Mouse (Mus musculus): ENCODE results near the gene Otx2. TPM values are rescaled to one million over a fixed set of nuclear protein-coding genes. Genes with fewer than 3 reads are reported as not detected.
A peak's percentile ranks its signal among the peaks of the same experiment; 100 is the strongest.

The Otx2 gene
- polyA plus RNA-seq, 1 experiment from 2014 or later = not detected

DNA sequence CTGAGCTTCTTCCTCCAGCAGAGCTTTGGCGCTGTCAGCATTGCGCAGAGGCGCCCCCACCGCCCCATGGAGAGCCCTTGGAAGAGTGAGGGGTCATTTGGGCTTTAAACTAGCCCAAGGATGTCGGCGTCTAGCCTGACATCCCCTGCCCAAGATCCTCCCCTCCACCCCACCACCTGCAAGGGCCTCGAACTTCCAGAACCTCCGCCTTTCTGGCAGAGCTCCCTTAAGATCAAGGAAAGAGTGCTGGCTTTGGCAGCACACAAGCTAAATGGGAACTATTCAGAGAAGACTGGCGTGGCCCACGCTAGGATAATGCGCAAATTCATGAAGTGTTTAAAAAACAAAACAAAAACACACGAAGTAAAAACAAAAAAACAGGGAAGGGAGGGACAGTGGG, 21.4 kb downstream of the Otx2 start:
- no peaks in the 10 kb centered on the region for H3K36me3 ChIP-seq (ENCODE audit: control insufficient read depth, insufficient read depth, low read length)
- no peak overlapping the region for H3K27ac ChIP-seq (replicated peaks; ENCODE audit: low read depth, low read length)
- peaks cover 58% of the 10 kb centered on the region for H3K27me3 ChIP-seq (ENCODE audit: control insufficient read depth, insufficient read depth, low read length)
- DNase-seq (ENCODE audit: low spot score) = peak; percentile 24
- H3K4me1 ChIP-seq (ENCODE audit: control insufficient read depth, insufficient read depth, low read length) = no peaks in the 10 kb centered on the region
- no peak for ATAC-seq (ENCODE audit: insufficient number of reproducible peaks, low FRiP score, low TSS enrichment, low read depth)
- no peaks in the 10 kb centered on the region for H3K9me3 ChIP-seq (ENCODE audit: control insufficient read depth, low read length)
- H3K9ac ChIP-seq (ENCODE audit: low read length) = no peak overlapping the region
- H3K4me2 ChIP-seq (ENCODE audit: low read depth, severe bottlenecking) = no peak overlapping the region
- WGBS = 13% methylated on average over 12 of the region's 12 CpGs
- H3K4me3 ChIP-seq (ENCODE audit: low read depth, low read length) = no peak overlapping the region

DNA sequence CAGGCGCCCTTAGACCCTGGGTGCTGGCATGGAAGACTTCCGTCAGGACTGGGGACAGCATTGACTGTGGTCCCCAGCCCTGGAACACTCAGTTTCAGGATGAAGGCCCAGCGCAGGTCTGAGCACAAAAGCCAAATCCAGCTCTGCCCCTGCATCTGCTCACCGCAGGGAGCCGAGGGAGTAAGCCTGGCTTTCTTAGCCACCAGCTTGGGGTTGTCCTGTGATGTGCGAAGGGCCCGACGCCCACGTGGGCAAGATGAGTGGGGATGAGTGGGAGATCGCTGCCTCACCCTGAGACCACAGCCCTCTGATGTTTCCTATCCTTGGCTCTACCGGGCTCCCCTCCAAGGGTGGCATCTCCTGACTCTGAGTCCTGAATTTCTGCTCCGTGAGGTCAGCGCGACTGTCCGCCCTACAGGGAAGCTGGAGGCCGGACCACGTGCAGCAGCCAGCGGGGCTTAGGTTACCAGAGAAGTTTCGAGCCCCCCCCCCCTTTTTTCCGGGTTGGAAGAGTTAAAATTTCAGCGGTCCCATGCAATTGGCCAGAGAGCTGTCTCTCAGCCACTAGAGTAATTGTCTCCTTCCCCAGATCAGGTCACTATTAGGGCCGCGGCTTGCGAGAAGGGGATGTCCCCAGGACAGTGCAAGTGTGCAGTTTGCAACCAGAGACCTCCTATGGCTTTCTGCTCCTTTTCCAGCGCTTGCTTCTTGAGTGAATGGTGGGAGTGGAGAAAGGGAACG, 22.0 kb downstream of the Otx2 start:
- no peak overlapping the region for H3K27ac ChIP-seq (replicated peaks; ENCODE audit: low read depth, low read length)
- no peaks in the 10 kb centered on the region for H3K36me3 ChIP-seq (ENCODE audit: control insufficient read depth, insufficient read depth, low read length)
- H3K9ac ChIP-seq (ENCODE audit: low read length) = no peak overlapping the region
- peaks cover 54% of the 10 kb centered on the region for H3K27me3 ChIP-seq (ENCODE audit: control insufficient read depth, insufficient read depth, low read length)
- no peaks in the 10 kb centered on the region for H3K9me3 ChIP-seq (ENCODE audit: control insufficient read depth, low read length)
- 2% methylated on average over 26 of the region's 26 CpGs for WGBS
- DNase-seq (ENCODE audit: low spot score) = peak; percentile 37
- H3K4me3 ChIP-seq (ENCODE audit: low read depth, low read length) = no peak overlapping the region
- peak overlapping the region; percentile 7; the same call in 1 of the 2 replicates for H3K4me2 ChIP-seq (ENCODE audit: low read depth, severe bottlenecking)
- ATAC-seq (ENCODE audit: insufficient number of reproducible peaks, low FRiP score, low TSS enrichment, low read depth) = no peak
- H3K4me1 ChIP-seq (ENCODE audit: control insufficient read depth, insufficient read depth, low read length) = no peaks in the 10 kb centered on the region

DNA sequence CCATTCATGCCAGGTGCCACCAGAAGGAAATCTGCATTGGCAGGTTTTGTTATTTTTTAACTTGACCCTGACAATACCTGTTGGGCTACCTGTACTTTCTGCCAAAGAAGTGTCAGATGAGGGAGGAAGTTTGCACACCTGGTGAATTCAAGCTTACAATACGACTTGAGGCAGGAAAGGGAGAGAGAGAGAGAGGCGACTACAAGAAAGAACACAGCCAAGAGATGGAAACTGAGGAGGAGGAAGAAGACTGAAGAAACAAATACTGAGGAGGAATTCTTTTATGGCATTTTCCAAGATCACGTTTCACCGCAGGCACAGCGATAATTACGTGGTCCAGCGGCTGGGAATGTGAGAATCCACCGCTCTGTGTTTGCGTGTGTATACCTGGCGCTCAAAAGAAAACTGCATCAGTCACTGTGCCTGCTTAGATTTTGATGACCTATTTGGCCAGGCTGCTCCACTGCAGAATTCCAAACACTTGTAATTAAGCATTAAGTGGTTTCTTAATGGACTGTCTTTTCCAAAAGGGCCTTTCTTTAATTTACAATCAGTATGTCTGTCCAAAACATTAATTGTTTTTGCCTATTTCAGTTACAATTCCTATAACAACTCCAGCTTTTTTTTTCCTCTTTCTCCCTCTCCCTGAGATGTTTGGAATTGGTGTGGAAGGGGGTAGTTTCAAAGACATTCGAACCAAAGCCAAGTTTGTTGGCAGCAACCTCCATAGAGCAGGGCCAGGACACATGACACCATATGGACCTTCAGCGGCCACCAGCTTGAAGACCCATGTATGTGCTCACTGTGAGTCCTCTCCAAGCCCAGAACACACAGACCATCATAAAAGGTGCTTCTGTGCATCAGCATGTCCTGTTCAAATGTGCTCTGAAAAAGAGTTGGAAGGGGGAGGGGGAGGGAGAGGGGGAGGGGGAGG, 31.9 kb downstream of the Otx2 start:
- DNase-seq (ENCODE audit: low spot score) = no peak
- WGBS = 79% methylated on average over 12 of the region's 12 CpGs

DNA sequence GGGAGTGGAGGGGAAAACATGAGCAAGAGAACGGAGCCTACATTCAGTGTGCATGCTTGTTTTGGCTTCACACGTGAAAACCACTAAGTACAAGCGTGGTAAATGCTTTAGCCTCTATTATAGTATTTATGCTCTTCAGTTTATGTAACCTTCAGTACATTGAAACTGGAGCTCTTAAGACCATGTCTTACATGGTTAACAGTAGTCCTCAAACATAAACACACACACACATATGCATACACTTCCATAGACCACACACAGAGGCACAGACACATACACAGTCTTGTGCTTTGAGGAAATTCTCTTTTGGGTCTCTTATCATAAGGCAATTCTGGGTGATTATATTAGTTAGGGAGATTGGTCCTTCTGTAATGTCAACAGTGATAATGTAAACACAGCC, 40.5 kb downstream of the Otx2 start:
- ATAC-seq (ENCODE audit: insufficient number of reproducible peaks, low FRiP score, low TSS enrichment, low read depth) = no peak
- H3K9ac ChIP-seq (ENCODE audit: low read length) = no peak overlapping the region
- no peak overlapping the region for H3K27ac ChIP-seq (replicated peaks; ENCODE audit: low read depth, low read length)
- H3K36me3 ChIP-seq (ENCODE audit: control insufficient read depth, insufficient read depth, low read length) = no peaks in the 10 kb centered on the region
- no peaks in the 10 kb centered on the region for H3K9me3 ChIP-seq (ENCODE audit: control insufficient read depth, low read length)
- no peak overlapping the region for H3K4me2 ChIP-seq (ENCODE audit: low read depth, severe bottlenecking)
- DNase-seq (ENCODE audit: low spot score) = no peak
- H3K4me3 ChIP-seq (ENCODE audit: low read depth, low read length) = no peak overlapping the region
- no peaks in the 10 kb centered on the region for H3K4me1 ChIP-seq (ENCODE audit: control insufficient read depth, insufficient read depth, low read length)
- 90% methylated on average over 3 of the region's 3 CpGs for whole genome bisulfite sequencing
- no peaks in the 10 kb centered on the region for H3K27me3 ChIP-seq (ENCODE audit: control insufficient read depth, insufficient read depth, low read length)

More for the DNA sequence above, 31.9 kb downstream of the Otx2 start:
- Histone ChIP-seq H3K27ac (replicated peaks; ENCODE audit: low read depth, low read length) (no peak overlapping the region), H3K4me1 (ENCODE audit: control insufficient read depth, insufficient read depth, low read length) (no peaks in the 10 kb centered on the region), H3K4me3 (ENCODE audit: low read depth, low read length) (no peak overlapping the region), H3K9me3 (ENCODE audit: control insufficient read depth, low read length) (no peaks in the 10 kb centered on the region), H3K4me2 (ENCODE audit: low read depth, severe bottlenecking) (no peak overlapping the region), H3K27me3 (ENCODE audit: control insufficient read depth, insufficient read depth, low read length) (no peaks in the 10 kb centered on the region), H3K9ac (ENCODE audit: low read length) (no peak overlapping the region), H3K36me3 (ENCODE audit: control insufficient read depth, insufficient read depth, low read length) (no peaks in the 10 kb centered on the region)
- ATAC-seq (ENCODE audit: insufficient number of reproducible peaks, low FRiP score, low TSS enrichment, low read depth) = no peak

DNA sequence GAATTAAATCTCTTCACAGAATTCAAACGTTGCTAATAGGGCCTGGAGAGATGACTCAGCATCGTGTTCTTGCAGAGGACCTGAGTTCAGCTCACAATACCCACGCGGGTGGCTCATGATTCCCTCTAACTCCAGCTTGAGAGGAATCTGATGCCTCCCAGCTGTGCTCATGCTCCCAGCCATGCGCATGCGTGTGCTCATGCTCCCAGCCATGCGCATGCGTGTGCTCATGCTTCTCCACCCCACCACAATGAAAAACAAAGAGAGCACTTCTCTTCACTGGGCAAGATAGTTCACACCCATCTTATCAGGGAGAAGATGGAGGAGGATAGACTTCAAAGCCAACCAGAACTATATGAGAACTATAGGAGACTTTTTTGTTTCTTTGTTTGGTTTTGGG, 41.3 kb downstream of the Otx2 start:
- Histone ChIP-seq H3K27me3 (ENCODE audit: control insufficient read depth, insufficient read depth, low read length) (no peaks in the 10 kb centered on the region), H3K4me2 (ENCODE audit: low read depth, severe bottlenecking) (no peak overlapping the region), H3K27ac (replicated peaks; ENCODE audit: low read depth, low read length) (no peak overlapping the region), H3K9me3 (ENCODE audit: control insufficient read depth, low read length) (no peaks in the 10 kb centered on the region), H3K4me1 (ENCODE audit: control insufficient read depth, insufficient read depth, low read length) (no peaks in the 10 kb centered on the region), H3K36me3 (ENCODE audit: control insufficient read depth, insufficient read depth, low read length) (no peaks in the 10 kb centered on the region), H3K4me3 (ENCODE audit: low read depth, low read length) (no peak overlapping the region), H3K9ac (ENCODE audit: low read length) (no peak overlapping the region)
- ATAC-seq (ENCODE audit: insufficient number of reproducible peaks, low FRiP score, low TSS enrichment, low read depth) (no peak), DNase-seq (ENCODE audit: low spot score) (no peak)
- 88% methylated on average over 8 of the region's 8 CpGs for WGBS

DNA sequence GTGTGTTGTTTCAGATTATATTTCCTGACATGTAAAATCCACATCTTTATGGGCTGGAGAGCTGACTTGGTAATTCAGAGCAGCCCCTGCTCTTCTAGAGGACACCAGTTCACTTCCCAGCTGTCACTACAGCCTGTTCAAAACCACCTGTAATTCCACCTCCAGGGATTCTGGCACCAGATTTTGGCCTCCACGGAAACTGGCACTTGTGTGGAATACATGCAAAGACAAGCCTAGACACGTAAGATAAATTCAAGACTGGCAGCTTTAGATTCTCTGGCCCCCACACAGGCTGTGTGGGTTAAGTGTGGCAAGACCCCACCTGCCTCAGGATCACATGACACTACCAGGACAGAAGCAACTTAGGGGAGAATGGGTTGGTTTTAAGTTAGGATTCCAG, 42.1 kb downstream of the Otx2 start:
- ATAC-seq (ENCODE audit: insufficient number of reproducible peaks, low FRiP score, low TSS enrichment, low read depth) (no peak), DNase-seq (ENCODE audit: low spot score) (no peak)
- no peaks in the 10 kb centered on the region for H3K27me3 ChIP-seq (ENCODE audit: control insufficient read depth, insufficient read depth, low read length)
- H3K27ac ChIP-seq (replicated peaks; ENCODE audit: low read depth, low read length) = no peak overlapping the region
- WGBS = 89% methylated on average over 2 of the region's 2 CpGs
- H3K4me2 ChIP-seq (ENCODE audit: low read depth, severe bottlenecking) = no peak overlapping the region
- no peaks in the 10 kb centered on the region for H3K36me3 ChIP-seq (ENCODE audit: control insufficient read depth, insufficient read depth, low read length)
- no peak overlapping the region for H3K4me3 ChIP-seq (ENCODE audit: low read depth, low read length)
- no peaks in the 10 kb centered on the region for H3K9me3 ChIP-seq (ENCODE audit: control insufficient read depth, low read length)
- no peak overlapping the region for H3K9ac ChIP-seq (ENCODE audit: low read length)
- no peaks in the 10 kb centered on the region for H3K4me1 ChIP-seq (ENCODE audit: control insufficient read depth, insufficient read depth, low read length)

DNA sequence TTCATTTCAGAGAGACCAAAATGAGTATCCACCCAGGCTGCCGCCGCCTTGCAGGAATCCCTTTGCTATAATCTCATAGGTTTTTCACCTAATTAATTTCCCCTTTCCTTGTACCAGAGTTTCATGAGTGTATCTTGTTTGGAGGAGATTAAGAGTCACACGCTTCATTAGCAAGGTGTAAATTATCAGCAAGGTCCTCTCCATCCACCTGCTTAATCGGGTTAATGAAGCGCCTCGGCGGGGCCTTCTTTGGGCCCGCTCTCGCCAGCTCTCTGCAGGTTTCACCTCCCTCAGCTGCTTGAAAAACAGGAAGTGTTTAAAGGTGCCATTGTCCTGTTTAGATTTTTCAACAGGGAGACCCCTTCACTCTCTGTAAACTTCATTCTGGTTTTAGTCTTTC, 44.2 kb downstream of the Otx2 start:
- no peaks in the 10 kb centered on the region for H3K4me1 ChIP-seq (ENCODE audit: control insufficient read depth, insufficient read depth, low read length)
- H3K27me3 ChIP-seq (ENCODE audit: control insufficient read depth, insufficient read depth, low read length) = no peaks in the 10 kb centered on the region
- no peak overlapping the region for H3K9ac ChIP-seq (ENCODE audit: low read length)
- DNase-seq (ENCODE audit: low spot score) = no peak
- ATAC-seq (ENCODE audit: insufficient number of reproducible peaks, low FRiP score, low TSS enrichment, low read depth) = no peak
- H3K4me2 ChIP-seq (ENCODE audit: low read depth, severe bottlenecking) = no peak overlapping the region
- H3K36me3 ChIP-seq (ENCODE audit: control insufficient read depth, insufficient read depth, low read length) = no peaks in the 10 kb centered on the region
- H3K4me3 ChIP-seq (ENCODE audit: low read depth, low read length) = no peak overlapping the region
- H3K27ac ChIP-seq (replicated peaks; ENCODE audit: low read depth, low read length) = no peak overlapping the region
- H3K9me3 ChIP-seq (ENCODE audit: control insufficient read depth, low read length) = no peaks in the 10 kb centered on the region
- WGBS = 81% methylated on average over 9 of the region's 9 CpGs

DNA sequence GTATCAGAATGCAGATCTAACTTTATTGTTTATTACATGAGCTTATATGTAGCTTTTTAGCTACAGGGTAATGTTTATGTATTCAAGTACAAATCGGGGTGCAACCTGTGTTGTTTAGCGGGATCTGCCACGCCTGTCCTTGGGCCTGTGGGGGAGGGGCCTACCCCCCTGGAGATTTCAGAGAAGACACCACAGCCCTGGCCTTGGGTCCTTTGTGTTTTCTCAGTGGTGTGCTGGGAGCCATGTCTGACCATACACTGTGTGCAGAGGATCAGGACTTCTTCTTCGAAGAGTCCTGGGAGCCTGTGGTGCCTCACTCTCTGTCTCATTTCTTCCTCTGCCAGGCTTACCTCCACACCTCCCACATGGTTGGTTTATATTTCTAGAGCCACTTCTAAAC, 47.3 kb downstream of the Otx2 start:
- WGBS = 79% methylated on average over 4 of the region's 4 CpGs

More for the DNA sequence above, 47.3 kb downstream of the Otx2 start:
- Histone ChIP-seq H3K36me3 (ENCODE audit: control insufficient read depth, insufficient read depth, low read length) (no peaks in the 10 kb centered on the region), H3K9ac (ENCODE audit: low read length) (no peak overlapping the region), H3K4me3 (ENCODE audit: low read depth, low read length) (no peak overlapping the region), H3K9me3 (ENCODE audit: control insufficient read depth, low read length) (no peaks in the 10 kb centered on the region), H3K27me3 (ENCODE audit: control insufficient read depth, insufficient read depth, low read length) (no peaks in the 10 kb centered on the region), H3K27ac (replicated peaks; ENCODE audit: low read depth, low read length) (no peak overlapping the region), H3K4me1 (ENCODE audit: control insufficient read depth, insufficient read depth, low read length) (no peaks in the 10 kb centered on the region), H3K4me2 (ENCODE audit: low read depth, severe bottlenecking) (no peak overlapping the region)
- DNase-seq (ENCODE audit: low spot score) (no peak), ATAC-seq (ENCODE audit: insufficient number of reproducible peaks, low FRiP score, low TSS enrichment, low read depth) (no peak)
